Comparison of ENCODE assay signal across 11 mouse cellular contexts in genomic region chr2:168926257-168926810, GRCm38 (mm10). TPM values are rescaled to one million over a fixed set of nuclear protein-coding genes. Genes with fewer than 3 reads are reported as not detected.
A peak's percentile ranks its signal among the peaks of the same experiment; 100 is the strongest.
DNase-seq lines count a peak whose midpoint lies in the region; ATAC-seq and TF ChIP-seq lines count a peak whose summit lies in the region.
"Had no signal": no experiment of that assay in that cellular context is flagged by ENCODE, and none has a peak within 500 bp of the region (broad histone marks: within the 10 kb centered on the region; RNA-seq: fewer than 3 reads in every experiment).

No protein-coding gene starts in this region.

- H3K27ac ChIP-seq in midbrain, postnatal 0 days (ENCODE audit: low read depth, low read length) = no peak overlapping the region
- H3K27ac ChIP-seq in midbrain, embryonic 10.5 days (replicated peaks) = no peak overlapping the region
- no peak overlapping the region for H3K27ac ChIP-seq in heart, embryonic 10.5 days
- H3K27ac ChIP-seq: neural tube, embryonic 15.5 days had no signal

- DNase-seq in midbrain, postnatal 0 days (ENCODE audit: low spot score) = peak; percentile 22
- DNase-seq in midbrain, embryonic 10.5 days (ENCODE audit: low spot score) = no peak
- DNase-seq in frontal cortex, postnatal 25 days (ENCODE audit: low spot score in 2 of 2) = peak; percentile 42 to 64
- DNase-seq in left cerebral cortex, adult 8-10 months (ENCODE audit: low spot score in 2 of 2) = peak; percentile 29 to 84
- DNase-seq in heart, embryonic 10.5 days (ENCODE audit: low spot score) = no peak
- no peak for DNase-seq in kidney, postnatal 14 days
- no peak for DNase-seq in spleen, postnatal 10 days (ENCODE audit: low spot score in 2 of 2)
- DNase-seq: heart, adult 18-20 months had no signal

- H3K4me3 ChIP-seq in midbrain, postnatal 0 days (ENCODE audit: low read depth, low read length) = no peak overlapping the region
- no peak overlapping the region for H3K4me3 ChIP-seq in midbrain, embryonic 10.5 days
- no peak overlapping the region for H3K4me3 ChIP-seq in heart, embryonic 10.5 days
- H3K4me3 ChIP-seq: neural tube, embryonic 15.5 days had no signal

- no peak overlapping the region for H3K9ac ChIP-seq in midbrain, postnatal 0 days (replicated peaks; ENCODE audit: low read length, poor library complexity, severe bottlenecking)
- H3K9ac ChIP-seq: neural tube, embryonic 15.5 days had no signal

- WGBS in midbrain, postnatal 0 days = 88% methylated on average over 37 of the region's 37 CpGs
- WGBS in midbrain, embryonic 10.5 days = 92% methylated on average over 37 of the region's 37 CpGs
- WGBS in heart, embryonic 10.5 days = 89% methylated on average over 37 of the region's 37 CpGs

- no peak overlapping the region for H3K4me2 ChIP-seq in midbrain, postnatal 0 days (ENCODE audit: low read depth, low read length, poor library complexity, severe bottlenecking)
- H3K4me2 ChIP-seq: midbrain, embryonic 11.5 days; neural tube, embryonic 15.5 days had no signal

- H3K36me3 ChIP-seq in midbrain, postnatal 0 days (ENCODE audit: insufficient read depth, low read length) = peaks cover 21% of the 10 kb centered on the region
- peaks cover 60% of the 10 kb centered on the region for H3K36me3 ChIP-seq in midbrain, embryonic 10.5 days
- peaks cover 48% of the 10 kb centered on the region for H3K36me3 ChIP-seq in heart, embryonic 10.5 days

- no peak for ATAC-seq in midbrain, postnatal 0 days (ENCODE audit: low FRiP score)
- ATAC-seq in monocyte, adult 5-6 weeks (replicated peaks; ENCODE audit: insufficient number of reproducible peaks, low FRiP score, low TSS enrichment, poor library complexity, severe bottlenecking) = no peak

- no peak for TF ChIP-seq CTCF in midbrain, postnatal 0 days (IDR thresholded peaks at IDR 0.05)

- H3K27me3 ChIP-seq in midbrain, postnatal 0 days (ENCODE audit: insufficient read depth, low read length) = no peaks in the 10 kb centered on the region
- no peaks in the 10 kb centered on the region for H3K27me3 ChIP-seq in midbrain, embryonic 10.5 days (ENCODE audit: low read depth, poor library complexity, severe bottlenecking)
- H3K27me3 ChIP-seq in heart, embryonic 10.5 days (ENCODE audit: insufficient read depth, poor library complexity, severe bottlenecking) = no peaks in the 10 kb centered on the region
- H3K27me3 ChIP-seq: neural tube, embryonic 15.5 days had no signal

- H3K9me3 ChIP-seq in midbrain, postnatal 0 days (ENCODE audit: low read length) = no peaks in the 10 kb centered on the region
- peaks cover 12% of the 10 kb centered on the region; the same call in 1 of the 2 replicates for H3K9me3 ChIP-seq in midbrain, embryonic 10.5 days (replicated peaks)
- no peaks in the 10 kb centered on the region for H3K9me3 ChIP-seq in heart, embryonic 10.5 days
- H3K9me3 ChIP-seq: neural tube, embryonic 15.5 days had no signal

- no peaks in the 10 kb centered on the region for H3K4me1 ChIP-seq in midbrain, postnatal 0 days (ENCODE audit: insufficient read depth, low read length)
- H3K4me1 ChIP-seq in midbrain, embryonic 10.5 days = no peaks in the 10 kb centered on the region
- 0 out of 2 replicates have a peak, but pooled peaks cover 3% of the 10 kb centered on the region for H3K4me1 ChIP-seq in heart, embryonic 10.5 days
- H3K4me1 ChIP-seq: neural tube, embryonic 15.5 days had no signal

RNA-seq across cellular contexts. Expression of gene Zfp64, which starts 29.1 kb away (rescaled TPM):
- 37.9 and 57.7 TPM in 2 replicates for total RNA-seq in midbrain, postnatal 0 days (2014; rRNA removed)
- polyA plus RNA-seq in midbrain, postnatal 0 days (2015; fragmentation: Nextera tagmentation; extraction: Ambion mirVana) = 33.5 and 34.2 TPM in 2 replicates
- 37.8 and 38.0 TPM in 2 replicates for polyA plus RNA-seq in midbrain, embryonic 10.5 days (2016; fragmentation: Nextera tagmentation; extraction: Ambion mirVana)
- 10 to 100 TPM; 19.2 to 21.7 (median 20.0) TPM for total RNA-seq in left cerebral cortex, adult 8-10 months (2022)
- 24.7 and 30.7 TPM in 2 replicates for polyA plus RNA-seq in heart, embryonic 10.5 days (2016; fragmentation: Nextera tagmentation; extraction: Ambion mirVana)
- 6.8 to 13.0 TPM (median 7.8 TPM) in 3 replicates for total RNA-seq in monocyte, adult 5-6 weeks (2017)

Comparison
In these comparisons a context has a peak if more than half of its experiments do, and no peak if none do; other contexts are left out.
1. DNase-seq: peak in midbrain, postnatal 0 days (single experiment), frontal cortex, postnatal 25 days (2 of 2) and left cerebral cortex, adult 8-10 months (2 of 2); none in midbrain, embryonic 10.5 days (single experiment), heart, embryonic 10.5 days (single experiment), kidney, postnatal 14 days (single experiment) and spleen, postnatal 10 days (0 of 2).